Mouse (Mus musculus) lung, postnatal 0 days (tissue): ENCODE data around the gene Gpr137.

ENCODE experiments used
- CTCF ChIP-seq: IDR thresholded peaks from 2 replicates; pipeline ENCODE4 v1.5.1; 2016; ENCODE audit warnings: antibody characterized with exemption, mild to moderate bottlenecking
- EP300 ChIP-seq: IDR thresholded peaks from 2 replicates; pipeline ENCODE4 v1.6.1; 2016; ENCODE audit warnings: antibody characterized with exemption, mild to moderate bottlenecking, control low read depth

DNA sequence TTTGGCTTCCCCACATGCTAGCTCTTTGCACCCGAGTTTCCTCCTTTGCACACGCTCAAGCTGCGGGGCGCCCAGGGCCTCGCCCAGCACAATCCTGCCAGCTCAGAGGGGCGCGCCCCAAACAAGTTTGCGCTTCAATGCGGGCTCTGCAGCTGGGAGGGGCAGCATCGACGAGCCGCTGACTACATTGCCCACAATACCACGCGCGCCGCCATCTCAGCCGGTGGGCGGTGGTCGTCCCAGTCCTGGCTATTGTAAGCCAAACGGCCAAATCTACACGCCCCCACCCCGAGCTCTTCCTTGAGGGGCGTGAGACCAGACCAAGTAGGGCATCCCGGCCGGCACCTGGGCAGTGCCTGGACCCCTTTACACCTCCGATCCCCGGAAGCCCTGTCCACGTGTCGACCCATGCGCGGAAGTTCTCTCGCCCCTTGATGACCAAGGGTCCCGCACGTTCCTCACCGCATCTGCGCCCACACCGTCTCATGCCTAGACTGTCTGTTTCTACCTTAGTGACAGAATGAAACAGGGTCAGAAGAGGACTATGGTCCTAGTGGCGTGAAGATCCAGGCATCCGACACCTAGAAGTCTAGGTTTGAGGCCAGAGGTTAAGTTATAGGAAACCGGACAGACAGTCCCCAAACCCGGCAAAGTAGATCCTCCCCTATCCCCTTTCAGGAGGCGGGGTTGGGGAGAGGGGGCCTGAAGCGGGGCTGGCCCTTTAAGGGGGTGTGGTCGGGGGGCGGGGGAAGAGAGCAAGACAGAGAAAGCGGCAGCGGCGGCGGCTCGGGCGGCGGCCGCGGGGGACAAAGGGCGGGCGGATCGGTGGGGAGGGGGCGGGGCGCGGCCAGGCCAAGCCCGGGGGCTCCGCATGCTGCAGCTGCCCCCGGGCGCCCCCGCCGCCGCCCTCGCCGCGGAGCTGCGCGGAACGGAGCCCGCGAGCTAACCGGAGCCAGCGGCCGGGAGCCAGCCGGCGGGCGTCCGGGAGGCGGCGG is 32.2 kb upstream of the Gpr137 start, which contains the start of gene Ppp1r14b:
- no peak for TF ChIP-seq CTCF
- no peak for TF ChIP-seq EP300
